Mouse (Mus musculus) myocyte (in vitro differentiated cells): ENCODE measurements around the gene Ccnq.

Source experiments
- E2F4 ChIP-seq: IDR thresholded peaks from one replicate; pipeline ENCODE4 v1.6.1; 2011; ENCODE audit warnings: mild to moderate bottlenecking, control low read depth, moderate library complexity; ENCODE audit not compliant: insufficient read depth
- MAX ChIP-seq: IDR thresholded peaks from one replicate; pipeline ENCODE4 v1.6.1; 2011; ENCODE audit warnings: low read depth, mild to moderate bottlenecking, control low read depth
- MYOD1 ChIP-seq, 3 experiments: IDR thresholded peaks; one replicate each; pipeline ENCODE4 v1.6.1; 2011; ENCODE audit warnings: control low read depth in 2 of 3, low read depth in 2 of 3, mild to moderate bottlenecking in 2 of 3, moderate library complexity in 1 of 3; ENCODE audit not compliant: insufficient read length in 2 of 3, control insufficient read depth in 1 of 3
- MYOG ChIP-seq, 3 experiments: IDR thresholded peaks; one replicate each; pipeline ENCODE4 v1.6.1; 2011; ENCODE audit warnings: control low read depth in 2 of 3, low read depth in 2 of 3, mild to moderate bottlenecking in 2 of 3; ENCODE audit not compliant: insufficient read length in 2 of 3, control insufficient read depth in 1 of 3, insufficient read depth in 1 of 3
- POLR2A ChIP-seq: IDR thresholded peaks from one replicate; pipeline ENCODE4 v1.6.1; 2011; ENCODE audit warnings: low read depth, mild to moderate bottlenecking, control low read depth, moderate library complexity; ENCODE audit not compliant: insufficient read length
- REST ChIP-seq: IDR thresholded peaks from one replicate; pipeline ENCODE4 v1.6.1; 2011; ENCODE audit warnings: mild to moderate bottlenecking, control low read depth, moderate library complexity; ENCODE audit not compliant: insufficient read depth, insufficient read length
- SRF ChIP-seq: IDR thresholded peaks from one replicate; pipeline ENCODE4 v1.6.1; 2011; ENCODE audit warnings: low read depth; ENCODE audit not compliant: control insufficient read depth, insufficient read length
- TCF12 ChIP-seq: IDR thresholded peaks from one replicate; pipeline ENCODE4 v1.6.1; 2011; ENCODE audit warnings: mild to moderate bottlenecking, control low read depth; ENCODE audit not compliant: poor library complexity, insufficient read depth, severe bottlenecking
- TCF3 ChIP-seq: IDR thresholded peaks from one replicate; pipeline ENCODE4 v1.6.1; 2011; ENCODE audit warnings: low read depth, control low read depth; ENCODE audit not compliant: insufficient read length
- USF1 ChIP-seq: IDR thresholded peaks from one replicate; pipeline ENCODE4 v1.6.1; 2011; ENCODE audit warnings: low read depth, mild to moderate bottlenecking, control low read depth, moderate library complexity

DNA sequence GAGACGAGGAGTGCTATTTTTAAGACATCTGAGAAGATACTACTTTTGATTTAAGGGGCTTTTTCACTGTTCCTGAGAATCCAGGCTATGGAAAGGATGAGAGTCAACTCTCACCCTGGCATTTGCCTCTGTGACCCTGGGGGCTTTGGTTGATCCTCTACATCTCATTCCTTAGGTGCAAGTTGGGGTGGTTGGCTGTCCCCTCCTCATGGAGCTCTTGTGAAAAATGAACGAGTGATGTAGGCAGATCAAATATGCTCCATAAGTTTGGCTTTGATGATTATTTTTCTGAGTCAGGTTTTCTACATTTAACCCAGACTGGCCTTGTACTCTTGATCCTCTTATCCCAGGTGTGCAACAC, 294 bp upstream of the Ccnq start:
- TF ChIP-seq E2F4 = no peak
- TF ChIP-seq POLR2A = no peak
- no peak for TF ChIP-seq USF1
- no peak for TF ChIP-seq SRF
- TF ChIP-seq MYOD1 (IDR thresholded peaks at IDR 0.05; ENCODE audit: control insufficient read depth in 1 of 3, insufficient read length in 2 of 3, low read depth in 2 of 3) = no peak
- no peak for TF ChIP-seq TCF12
- no peak for TF ChIP-seq TCF3
- TF ChIP-seq MAX = no peak
- no peak for TF ChIP-seq MYOG (IDR thresholded peaks at IDR 0.05; ENCODE audit: control insufficient read depth in 1 of 3, insufficient read depth in 1 of 3, insufficient read length in 2 of 3, low read depth in 2 of 3)
- no peak for TF ChIP-seq REST
